Mouse (Mus musculus) intestine, embryonic 15.5 days (tissue): ENCODE measurements around the gene Gm38392. TPM values are rescaled to one million over a fixed set of nuclear protein-coding genes. Genes with fewer than 3 reads are reported as not detected.
"Not testable (repeated sequence)": the region's sequence is repeated elsewhere in the genome, so short reads cannot be mapped to it uniquely, and the experiment has no call there.

Experiments
- ATAC-seq: fragments of 200-750 bp; cut with Nextera tagmentation; 2 replicates; pipeline ENCODE4 v1.8.0; 2017; ENCODE audit warnings: moderate TSS enrichment, moderate library complexity
- H3K27ac ChIP-seq: fragments of 300-500 bp; sonication (generic); 2 replicates; pipeline ENCODE4 v1.5.1; 2015; ENCODE audit warnings: mild to moderate bottlenecking, inconsistent platforms
- H3K27me3 ChIP-seq: fragments of 300-500 bp; sonication (generic); replicated peaks from 2 replicates; pipeline ENCODE4 v1.6.1; 2015; ENCODE audit warnings: inconsistent platforms
- H3K36me3 ChIP-seq: fragments of 300-500 bp; sonication (generic); 2 replicates; pipeline ENCODE4 v1.6.1; 2015; ENCODE audit warnings: inconsistent platforms
- H3K4me1 ChIP-seq: fragments of 300-500 bp; sonication (generic); replicated peaks from 2 replicates; pipeline ENCODE4 v1.6.1; 2015; ENCODE audit warnings: inconsistent platforms
- H3K4me2 ChIP-seq: fragments of 300-500 bp; sonication (generic); replicated peaks from 2 replicates; pipeline ENCODE4 v1.6.1; 2015; ENCODE audit warnings: mild to moderate bottlenecking, inconsistent platforms
- H3K4me3 ChIP-seq: fragments of 300-500 bp; sonication (generic); replicated peaks from 2 replicates; pipeline ENCODE4 v1.5.1; 2015; ENCODE audit warnings: inconsistent platforms
- H3K9ac ChIP-seq: fragments of 300-500 bp; sonication (generic); 2 replicates; pipeline ENCODE4 v1.6.1; 2015; ENCODE audit warnings: inconsistent platforms
- H3K9me3 ChIP-seq: fragments of 300-500 bp; sonication (generic); 2 replicates; pipeline ENCODE4 v1.6.1; 2016; ENCODE audit warnings: inconsistent platforms
- WGBS: fragments of 180-500 bp; shearing (Covaris S2); methylation state at CpG from one replicate; pipeline ENCODE4 v1.1.7; 2015; 5-methylcytosine and 5-hydroxymethylcytosine counted together
- polyA plus RNA-seq: library from polyadenylated mRNA; unstranded; fragments of >200 nt; fragmentation: Nextera tagmentation; extraction: Ambion mirVana; gene quantifications from 2 replicates; pipeline ENCODE4 v1.2.1, GENCODE M21; 2015

Gm38392 gene
- polyA plus RNA-seq, 1 experiment from 2014 or later: 0.15 TPM

DNA sequence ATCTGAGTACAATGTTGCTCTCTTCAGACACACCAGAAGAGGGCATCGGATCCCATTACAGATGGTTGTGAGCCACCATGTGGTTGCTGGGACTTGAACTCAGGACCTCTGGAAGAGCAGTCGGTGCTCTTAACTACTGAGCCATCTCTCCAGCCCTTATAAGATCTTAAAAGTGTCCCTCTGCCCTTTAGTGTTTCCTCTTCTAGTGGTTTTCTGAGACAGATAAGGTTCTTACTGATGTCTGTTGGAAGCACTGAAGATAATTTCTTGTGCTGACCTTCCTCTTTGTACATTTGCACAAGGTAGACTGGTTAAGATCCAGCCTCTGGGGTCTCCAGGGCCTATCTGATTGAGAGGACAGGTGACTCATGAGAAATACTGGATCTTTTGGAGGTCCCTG, 15.7 kb downstream of the Gm38392 start:
- 98% methylated on average over 2 of the region's 2 CpGs for WGBS
- not testable (repeated sequence) for H3K4me1 ChIP-seq, H3K4me2 ChIP-seq, H3K36me3 ChIP-seq, H3K27me3 ChIP-seq, H3K9ac ChIP-seq, H3K27ac ChIP-seq, H3K9me3 ChIP-seq, H3K4me3 ChIP-seq, ATAC-seq

DNA sequence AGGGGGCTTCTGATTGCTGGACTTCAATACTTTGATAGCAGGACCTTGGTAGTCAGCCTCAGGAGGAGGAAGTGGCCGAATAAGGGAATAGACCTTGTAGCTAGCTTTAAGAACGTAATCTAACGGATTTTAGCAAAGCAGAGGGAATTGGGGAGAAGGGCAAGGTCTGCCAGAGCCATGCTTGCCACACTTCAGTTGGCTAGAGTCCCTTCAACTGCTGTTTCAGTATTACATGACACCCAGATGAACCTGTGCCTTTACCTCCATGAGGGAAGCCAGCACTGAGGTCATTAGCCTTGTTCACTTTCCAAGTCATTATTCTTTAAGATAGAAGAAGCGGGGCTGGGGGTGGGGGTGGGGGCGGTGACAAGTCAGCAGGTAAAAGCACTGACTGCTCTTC, 18.0 kb downstream of the Gm38392 start:
- no peaks in the 10 kb centered on the region for H3K9me3 ChIP-seq
- no peaks in the 10 kb centered on the region for H3K27me3 ChIP-seq
- H3K4me2 ChIP-seq: no peak overlapping the region
- 87% methylated on average over 5 of the region's 5 CpGs for WGBS
- H3K36me3 ChIP-seq: no peaks in the 10 kb centered on the region
- H3K9ac ChIP-seq: no peak overlapping the region
- no peak for ATAC-seq
- no peaks in the 10 kb centered on the region for H3K4me1 ChIP-seq
- H3K4me3 ChIP-seq: no peak overlapping the region
- no peak overlapping the region for H3K27ac ChIP-seq

DNA sequence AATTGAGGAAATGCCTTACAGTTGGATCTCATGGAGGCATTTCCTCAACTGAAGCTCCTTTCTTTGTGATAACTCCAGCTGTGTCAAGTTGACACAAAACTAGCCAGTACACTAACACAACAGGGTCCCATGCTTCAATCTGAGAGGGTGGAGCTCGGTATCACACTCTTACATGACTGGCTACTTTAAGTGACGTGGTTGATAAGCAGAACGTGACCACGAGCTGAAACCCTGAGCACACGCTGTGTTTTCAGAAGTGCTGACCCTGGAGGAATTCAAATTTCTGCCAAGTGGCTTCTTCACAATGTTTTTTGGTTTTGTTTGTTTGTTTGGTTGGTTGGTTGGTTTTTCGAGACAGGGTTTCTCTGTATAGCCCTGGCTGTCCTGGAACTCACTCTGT, 19.0 kb downstream of the Gm38392 start:
- not testable (repeated sequence) for H3K36me3 ChIP-seq, H3K27ac ChIP-seq, H3K9ac ChIP-seq, H3K4me3 ChIP-seq, H3K27me3 ChIP-seq, H3K9me3 ChIP-seq, ATAC-seq, H3K4me1 ChIP-seq, H3K4me2 ChIP-seq
- WGBS: 78% methylated on average over 6 of the region's 6 CpGs

- WGBS: 54% methylated on average over 3 of the region's 3 CpGs
- H3K36me3 ChIP-seq: no peaks in the 10 kb centered on the region
- H3K4me3 ChIP-seq: no peak overlapping the region
- H3K27ac ChIP-seq: no peak overlapping the region
- H3K4me1 ChIP-seq: no peaks in the 10 kb centered on the region
- no peaks in the 10 kb centered on the region for H3K9me3 ChIP-seq
- no peaks in the 10 kb centered on the region for H3K27me3 ChIP-seq
- no peak for ATAC-seq
- no peak overlapping the region for H3K4me2 ChIP-seq
- H3K9ac ChIP-seq: no peak overlapping the region
Observed at GRCm38 (mm10) chr3:88262346-88262745, 24.7 kb downstream of the Gm38392 start.

DNA sequence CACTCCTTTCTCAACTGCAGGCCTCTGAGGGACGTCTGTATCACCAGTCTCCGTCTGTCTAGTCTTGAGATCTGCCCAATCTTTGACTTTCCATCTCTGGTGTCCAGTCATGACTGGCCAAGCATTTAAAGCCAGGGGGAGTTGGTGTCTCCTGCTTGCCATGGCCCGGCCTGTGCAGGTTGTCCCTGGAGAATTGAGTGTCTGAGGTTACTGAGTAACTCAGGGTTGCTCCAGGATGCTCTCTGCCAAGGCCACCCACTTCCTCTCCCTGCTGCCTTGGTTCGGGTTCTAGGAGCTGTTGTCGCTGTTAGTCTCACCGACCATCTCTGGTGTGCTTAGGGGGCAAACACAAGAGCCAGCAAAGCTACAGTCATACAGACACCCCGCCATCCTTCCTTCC, 30.6 kb downstream of the Gm38392 start:
- Histone ChIP-seq H3K4me2 (no peak overlapping the region), H3K27ac (no peak overlapping the region), H3K36me3 (no peaks in the 10 kb centered on the region), H3K9ac (no peak overlapping the region), H3K4me1 (peaks cover 10% of the 10 kb centered on the region), H3K9me3 (no peaks in the 10 kb centered on the region), H3K27me3 (peaks cover 17% of the 10 kb centered on the region), H3K4me3 (no peak overlapping the region)
- WGBS: 58% methylated on average over 7 of the region's 7 CpGs
- peak; percentile 29; the same call in 1 of the 2 replicates for ATAC-seq

GRCm38 (mm10) chr3:88255950-88256349, 31.1 kb downstream of the Gm38392 start:
- ATAC-seq: peak; percentile 60
- Histone ChIP-seq H3K27ac (no peak overlapping the region), H3K4me1 (peaks cover 10% of the 10 kb centered on the region), H3K4me3 (no peak overlapping the region), H3K9ac (no peak overlapping the region), H3K9me3 (no peaks in the 10 kb centered on the region), H3K36me3 (no peaks in the 10 kb centered on the region), H3K27me3 (peaks cover 17% of the 10 kb centered on the region), H3K4me2 (no peak overlapping the region)
- WGBS: 50% methylated on average over 6 of the region's 6 CpGs

DNA sequence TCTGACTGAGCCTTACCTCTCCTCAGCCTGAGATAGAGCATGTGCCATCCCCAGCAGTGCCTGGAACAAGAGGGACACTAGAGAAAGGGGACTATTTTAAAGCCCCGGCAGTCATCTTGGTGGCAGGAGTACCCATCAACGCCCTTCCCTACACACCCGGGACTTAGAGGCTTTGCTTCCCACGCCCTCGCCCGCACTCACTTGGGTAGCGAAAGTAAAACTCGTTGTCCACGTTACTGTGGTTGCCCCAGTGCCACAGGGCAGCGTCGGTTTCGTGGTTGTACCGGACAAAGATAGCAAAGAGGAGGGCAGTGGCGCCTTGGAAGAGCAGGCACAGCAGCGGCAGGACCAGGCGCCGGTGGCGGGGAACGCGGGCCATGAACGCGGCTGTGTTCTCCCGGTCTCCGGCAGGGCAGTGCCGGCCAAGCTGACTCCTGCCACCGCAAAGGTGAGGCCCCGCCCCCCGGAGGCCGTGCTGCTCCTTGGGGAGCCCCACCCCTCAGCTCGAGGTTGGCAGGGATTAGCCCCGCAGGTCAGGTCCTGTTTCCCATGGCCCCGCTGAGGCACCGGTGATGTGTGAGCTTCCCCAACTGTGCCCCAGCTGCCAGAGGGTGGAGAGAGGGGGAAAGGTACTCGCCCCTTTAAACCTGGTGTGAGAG, 32.6 kb downstream of the Gm38392 start, which contains the start of gene Rhbg:
TSS of gene Rhbg (minus strand) at position 442 of the 659 bp plus-strand sequence.
- 3% methylated on average over 31 of the region's 34 CpGs for WGBS
- no peaks in the 10 kb centered on the region for H3K36me3 ChIP-seq

GRCm38 (mm10) chr3:88252739-88253138, 34.3 kb downstream of the Gm38392 start:
- no peak for ATAC-seq
- WGBS: 46% methylated on average over 6 of the region's 6 CpGs

More for the DNA sequence above, 32.6 kb downstream of the Gm38392 start, which contains the start of gene Rhbg:
- peak; percentile 78 for ATAC-seq
- Histone ChIP-seq H3K4me1 (peaks cover 10% of the 10 kb centered on the region), H3K4me3 (peak within 1 kb of the TSS; percentile 43), H3K27me3 (peaks cover 17% of the 10 kb centered on the region), H3K9ac (peak within 1 kb of the TSS; percentile 39), H3K27ac (no peak within 1 kb of the TSS), H3K4me2 (peak within 1 kb of the TSS; percentile 84), H3K9me3 (no peaks in the 10 kb centered on the region)

GRCm38 (mm10) chr3:88248406-88248805, 38.6 kb downstream of the Gm38392 start:
- H3K4me2 ChIP-seq: no peak overlapping the region
- no peak for ATAC-seq
- peaks cover 3% of the 10 kb centered on the region for H3K27me3 ChIP-seq
- no peak overlapping the region for H3K9ac ChIP-seq
- WGBS: 86% methylated on average over 11 of the region's 11 CpGs
- no peak overlapping the region for H3K27ac ChIP-seq
- no peaks in the 10 kb centered on the region for H3K9me3 ChIP-seq
- no peak overlapping the region for H3K4me3 ChIP-seq
- H3K36me3 ChIP-seq: no peaks in the 10 kb centered on the region
- H3K4me1 ChIP-seq: no peaks in the 10 kb centered on the region

More at GRCm38 (mm10) chr3:88252739-88253138, 34.3 kb downstream of the Gm38392 start:
- peaks cover 17% of the 10 kb centered on the region for H3K27me3 ChIP-seq
- H3K9ac ChIP-seq: no peak overlapping the region
- H3K4me1 ChIP-seq: peaks cover 10% of the 10 kb centered on the region
- H3K4me2 ChIP-seq: no peak overlapping the region
- H3K4me3 ChIP-seq: no peak overlapping the region
- H3K27ac ChIP-seq: no peak overlapping the region
- H3K36me3 ChIP-seq: no peaks in the 10 kb centered on the region
- H3K9me3 ChIP-seq: no peaks in the 10 kb centered on the region

DNA sequence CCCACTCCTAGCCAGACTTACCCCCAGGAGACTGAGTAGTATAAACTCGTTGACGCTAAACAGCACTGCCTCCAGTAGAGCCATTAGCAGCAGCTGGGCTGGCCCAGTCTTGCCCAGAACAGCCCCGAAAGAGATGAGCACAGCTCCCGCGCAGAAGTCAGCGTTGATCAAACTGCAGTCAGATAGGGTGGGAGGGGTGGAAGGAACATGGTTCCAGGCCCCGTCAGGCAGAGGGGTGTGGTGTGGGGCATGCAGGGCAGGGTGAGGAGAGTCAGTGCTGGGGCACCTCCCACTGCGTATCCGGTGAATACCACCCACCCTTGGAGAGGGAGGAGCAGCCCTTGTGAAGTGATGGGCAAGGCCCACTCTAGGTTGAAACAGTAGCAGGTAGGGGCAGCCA, 39.3 kb downstream of the Gm38392 start:
- no peaks in the 10 kb centered on the region for H3K4me1 ChIP-seq
- H3K4me2 ChIP-seq: no peak overlapping the region
- no peaks in the 10 kb centered on the region for H3K9me3 ChIP-seq
- 48% methylated on average over 9 of the region's 9 CpGs for WGBS
- peaks cover 11% of the 10 kb centered on the region for H3K27me3 ChIP-seq
- H3K36me3 ChIP-seq: no peaks in the 10 kb centered on the region
- no peak overlapping the region for H3K4me3 ChIP-seq
- no peak for ATAC-seq
- no peak overlapping the region for H3K27ac ChIP-seq
- no peak overlapping the region for H3K9ac ChIP-seq

GRCm38 (mm10) chr3:88245811-88246210, 41.2 kb downstream of the Gm38392 start:
- H3K27me3 ChIP-seq: peaks cover 29% of the 10 kb centered on the region
- H3K9me3 ChIP-seq: no peaks in the 10 kb centered on the region
- 23% methylated on average over 13 of the region's 13 CpGs for WGBS
- no peak overlapping the region for H3K4me3 ChIP-seq
- no peak; the same call in 1 of the 2 replicates for ATAC-seq
- no peaks in the 10 kb centered on the region for H3K36me3 ChIP-seq
- H3K9ac ChIP-seq: no peak overlapping the region
- no peak overlapping the region for H3K27ac ChIP-seq
- H3K4me1 ChIP-seq: no peaks in the 10 kb centered on the region
- H3K4me2 ChIP-seq: no peak overlapping the region

GRCm38 (mm10) chr3:88244071-88244470, 42.9 kb downstream of the Gm38392 start:
- 6% methylated on average over 2 of the region's 2 CpGs for WGBS
- no peak overlapping the region for H3K4me3 ChIP-seq
- no peak for ATAC-seq
- H3K9me3 ChIP-seq: no peaks in the 10 kb centered on the region
- no peak overlapping the region for H3K4me2 ChIP-seq
- H3K36me3 ChIP-seq: no peaks in the 10 kb centered on the region
- no peaks in the 10 kb centered on the region for H3K4me1 ChIP-seq
- no peak overlapping the region for H3K27ac ChIP-seq
- H3K9ac ChIP-seq: no peak overlapping the region
- peaks cover 45% of the 10 kb centered on the region for H3K27me3 ChIP-seq

GRCm38 (mm10) chr3:88242531-88242930, 44.5 kb downstream of the Gm38392 start:
- Histone ChIP-seq H3K4me2 (no peak overlapping the region), H3K27me3 (peaks cover 61% of the 10 kb centered on the region), H3K4me3 (no peak overlapping the region), H3K9me3 (no peaks in the 10 kb centered on the region), H3K36me3 (no peaks in the 10 kb centered on the region), H3K27ac (no peak overlapping the region), H3K4me1 (no peaks in the 10 kb centered on the region), H3K9ac (no peak overlapping the region)
- WGBS: 2% methylated on average over 13 of the region's 13 CpGs
- 0 out of 2 replicates have a peak, but pooled peaks have one; percentile 52 for ATAC-seq
